Mouse (Mus musculus): ENCODE results near the gene Rad9a. TPM values are rescaled to one million over a fixed set of nuclear protein-coding genes. Genes with fewer than 3 reads are reported as not detected.
A peak's percentile ranks its signal among the peaks of the same experiment; 100 is the strongest.

Rad9a gene
- polyA plus RNA-seq, 1 experiment from 2014 or later, result 45.8 TPM

- H3K36me3 ChIP-seq (ENCODE audit: control insufficient read depth, insufficient read depth, low read length), result peaks cover 3% of the 10 kb centered on the region; the same call in 1 of the 2 replicates
- peak overlapping the region; percentile 64 for H3K4me2 ChIP-seq (ENCODE audit: low read depth)
- H3K27me3 ChIP-seq (ENCODE audit: control insufficient read depth, insufficient read depth, low read length), result no peaks in the 10 kb centered on the region
- peak overlapping the region; percentile 78 for H3K9ac ChIP-seq (ENCODE audit: low read length)
- WGBS, result 6% methylated on average over 6 of the region's 8 CpGs
- peak overlapping the region; percentile 80 for H3K4me3 ChIP-seq (ENCODE audit: low read depth, low read length)
- no peak for DNase-seq (ENCODE audit: low spot score)
- H3K9me3 ChIP-seq (ENCODE audit: control insufficient read depth, low read length), result no peaks in the 10 kb centered on the region
- ATAC-seq (ENCODE audit: insufficient read depth, low FRiP score, low TSS enrichment), result no peak
- peaks cover 8% of the 10 kb centered on the region for H3K4me1 ChIP-seq (ENCODE audit: control insufficient read depth, insufficient read depth, low read length)
- H3K27ac ChIP-seq (ENCODE audit: low read depth, low read length), result no peak overlapping the region; the same call in 1 of the 2 replicates
These were observed 52.6 kb downstream of the Rad9a start for GRCm38 (mm10) chr19:4148819-4149218.

GRCm38 (mm10) chr19:4148491-4148806 lies 53.0 kb downstream of the Rad9a start, which contains the start of gene Coro1b:
Gene Coro1b (plus strand): TSS chr19:4148619.
- Histone ChIP-seq H3K9me3 (ENCODE audit: control insufficient read depth, low read length) (no peaks in the 10 kb centered on the region), H3K36me3 (ENCODE audit: control insufficient read depth, insufficient read depth, low read length) (peaks cover 3% of the 10 kb centered on the region; the same call in 1 of the 2 replicates), H3K4me3 (ENCODE audit: low read depth, low read length) (peak within 1 kb of the TSS; percentile 80), H3K9ac (ENCODE audit: low read length) (peak within 1 kb of the TSS; percentile 78), H3K27me3 (ENCODE audit: control insufficient read depth, insufficient read depth, low read length) (no peaks in the 10 kb centered on the region), H3K4me2 (ENCODE audit: low read depth) (peak within 1 kb of the TSS; percentile 64), H3K4me1 (ENCODE audit: control insufficient read depth, insufficient read depth, low read length) (peaks cover 8% of the 10 kb centered on the region), H3K27ac (ENCODE audit: low read depth, low read length) (no peak within 1 kb of the TSS; the same call in 1 of the 2 replicates)
- peak; percentile 97 for ATAC-seq (ENCODE audit: insufficient read depth, low FRiP score, low TSS enrichment)
- peak; percentile 95 for DNase-seq (ENCODE audit: low spot score)
- WGBS, result under 1% methylated on average over 27 of the region's 33 CpGs

GRCm38 (mm10) chr19:4147782-4148490 lies 53.5 kb downstream of the Rad9a start:
- peak overlapping the region; percentile 64 for H3K4me2 ChIP-seq (ENCODE audit: low read depth)
- H3K36me3 ChIP-seq (ENCODE audit: control insufficient read depth, insufficient read depth, low read length), result peaks cover 3% of the 10 kb centered on the region; the same call in 1 of the 2 replicates
- H3K27ac ChIP-seq (ENCODE audit: low read depth, low read length), result no peak overlapping the region
- H3K9me3 ChIP-seq (ENCODE audit: control insufficient read depth, low read length), result no peaks in the 10 kb centered on the region
- H3K4me3 ChIP-seq (ENCODE audit: low read depth, low read length), result peak overlapping the region; percentile 80
- H3K4me1 ChIP-seq (ENCODE audit: control insufficient read depth, insufficient read depth, low read length), result peaks cover 8% of the 10 kb centered on the region
- ATAC-seq (ENCODE audit: insufficient read depth, low FRiP score, low TSS enrichment) (no peak), DNase-seq (ENCODE audit: low spot score) (no peak)
- no peaks in the 10 kb centered on the region for H3K27me3 ChIP-seq (ENCODE audit: control insufficient read depth, insufficient read depth, low read length)
- H3K9ac ChIP-seq (ENCODE audit: low read length), result 0 out of 2 replicates have a peak overlapping the region, but pooled peaks have one; percentile 2
- 39% methylated on average over 9 of the region's 9 CpGs for WGBS

- WGBS, result 61% methylated on average over 3 of the region's 3 CpGs
- no peak overlapping the region for H3K9ac ChIP-seq (ENCODE audit: low read length)
- H3K9me3 ChIP-seq (ENCODE audit: control insufficient read depth, low read length), result no peaks in the 10 kb centered on the region
- no peaks in the 10 kb centered on the region for H3K27me3 ChIP-seq (ENCODE audit: control insufficient read depth, insufficient read depth, low read length)
- H3K4me1 ChIP-seq (ENCODE audit: control insufficient read depth, insufficient read depth, low read length), result peaks cover 8% of the 10 kb centered on the region
- DNase-seq (ENCODE audit: low spot score) (no peak), ATAC-seq (ENCODE audit: insufficient read depth, low FRiP score, low TSS enrichment) (no peak)
- H3K27ac ChIP-seq (ENCODE audit: low read depth, low read length), result no peak overlapping the region
- peaks cover 3% of the 10 kb centered on the region; the same call in 1 of the 2 replicates for H3K36me3 ChIP-seq (ENCODE audit: control insufficient read depth, insufficient read depth, low read length)
- no peak overlapping the region for H3K4me3 ChIP-seq (ENCODE audit: low read depth, low read length)
- no peak overlapping the region for H3K4me2 ChIP-seq (ENCODE audit: low read depth)
These were observed 54.4 kb downstream of the Rad9a start for GRCm38 (mm10) chr19:4147022-4147405.

- H3K9ac ChIP-seq (ENCODE audit: low read length), result no peak overlapping the region
These were observed 55.0 kb downstream of the Rad9a start for GRCm38 (mm10) chr19:4146366-4147021.

GRCm38 (mm10) chr19:4145936-4146335 lies 55.5 kb downstream of the Rad9a start:
- H3K9me3 ChIP-seq (ENCODE audit: control insufficient read depth, low read length), result no peaks in the 10 kb centered on the region
- ATAC-seq (ENCODE audit: insufficient read depth, low FRiP score, low TSS enrichment) (no peak), DNase-seq (ENCODE audit: low spot score) (no peak)
- peaks cover 8% of the 10 kb centered on the region for H3K4me1 ChIP-seq (ENCODE audit: control insufficient read depth, insufficient read depth, low read length)
- no peaks in the 10 kb centered on the region for H3K27me3 ChIP-seq (ENCODE audit: control insufficient read depth, insufficient read depth, low read length)
- no peak overlapping the region for H3K4me3 ChIP-seq (ENCODE audit: low read depth, low read length)
- 88% methylated on average over 5 of the region's 5 CpGs for WGBS
- H3K36me3 ChIP-seq (ENCODE audit: control insufficient read depth, insufficient read depth, low read length), result no peaks in the 10 kb centered on the region; the same call in 1 of the 2 replicates
- no peak overlapping the region for H3K9ac ChIP-seq (ENCODE audit: low read length)
- no peak overlapping the region for H3K4me2 ChIP-seq (ENCODE audit: low read depth)
- no peak overlapping the region for H3K27ac ChIP-seq (ENCODE audit: low read depth, low read length)

More at GRCm38 (mm10) chr19:4146366-4147021, 55.0 kb downstream of the Rad9a start:
- H3K27me3 ChIP-seq (ENCODE audit: control insufficient read depth, insufficient read depth, low read length), result no peaks in the 10 kb centered on the region
- no peak for ATAC-seq (ENCODE audit: insufficient read depth, low FRiP score, low TSS enrichment)
- no peaks in the 10 kb centered on the region for H3K9me3 ChIP-seq (ENCODE audit: control insufficient read depth, low read length)
- H3K4me1 ChIP-seq (ENCODE audit: control insufficient read depth, insufficient read depth, low read length), result peaks cover 8% of the 10 kb centered on the region
- no peak for DNase-seq (ENCODE audit: low spot score)
- WGBS, result 64% methylated on average over 12 of the region's 12 CpGs
- peaks cover 3% of the 10 kb centered on the region; the same call in 1 of the 2 replicates for H3K36me3 ChIP-seq (ENCODE audit: control insufficient read depth, insufficient read depth, low read length)
- no peak overlapping the region for H3K27ac ChIP-seq (ENCODE audit: low read depth, low read length)
- H3K4me3 ChIP-seq (ENCODE audit: low read depth, low read length), result no peak overlapping the region
- no peak overlapping the region for H3K4me2 ChIP-seq (ENCODE audit: low read depth)

Small RNA genes within 50 kb of the gene (microRNA-seq; reads per million reads assigned to microRNA genes)
- gene Gm26115, result not detected

Other genes starting within 250 kb of the Rad9a start
- not detected in 2 replicates for gene Aldh3b3, start 243.0 kb downstream of the Rad9a start, polyA plus RNA-seq (2014; fragmentation: Nextera tagmentation; extraction: Ambion mirVana)
- 0.86 and 1.1 TPM in 2 replicates for gene Aldh3b2, start 229.3 kb downstream of the Rad9a start, polyA plus RNA-seq (2014; fragmentation: Nextera tagmentation; extraction: Ambion mirVana)
- gene Acy3, start 215.1 kb downstream of the Rad9a start, polyA plus RNA-seq (2014; fragmentation: Nextera tagmentation; extraction: Ambion mirVana), result 2.4 and 3.2 TPM in 2 replicates
- gene Tbx10, start 208.9 kb downstream of the Rad9a start, polyA plus RNA-seq (2014; fragmentation: Nextera tagmentation; extraction: Ambion mirVana), result 0.22 TPM in 1 of 2 replicates, not detected in the other
- gene Nudt8, start 201.1 kb downstream of the Rad9a start, polyA plus RNA-seq (2014; fragmentation: Nextera tagmentation; extraction: Ambion mirVana), result 20.6 and 20.8 TPM in 2 replicates
- 1.8 and 1.9 TPM in 2 replicates for gene Gm49405, start 201.0 kb downstream of the Rad9a start, polyA plus RNA-seq (2014; fragmentation: Nextera tagmentation; extraction: Ambion mirVana)
- 2.7 and 2.8 TPM in 2 replicates for gene Doc2g, start 198.3 kb downstream of the Rad9a start, polyA plus RNA-seq (2014; fragmentation: Nextera tagmentation; extraction: Ambion mirVana)
- 207 and 208 TPM in 2 replicates for gene Ndufv1, start 188.9 kb downstream of the Rad9a start, polyA plus RNA-seq (2014; fragmentation: Nextera tagmentation; extraction: Ambion mirVana)
- gene Gstp1, start 163.7 kb downstream of the Rad9a start, polyA plus RNA-seq (2014; fragmentation: Nextera tagmentation; extraction: Ambion mirVana), result 361 TPM in 2 replicates
- gene Gstp2, start 155.6 kb downstream of the Rad9a start, polyA plus RNA-seq (2014; fragmentation: Nextera tagmentation; extraction: Ambion mirVana), result 0.68 and 1.2 TPM in 2 replicates
- not detected in 2 replicates for gene Gstp3, start 142.1 kb downstream of the Rad9a start, polyA plus RNA-seq (2014; fragmentation: Nextera tagmentation; extraction: Ambion mirVana)
- not detected in 2 replicates for gene Cabp2, start 120.1 kb downstream of the Rad9a start, polyA plus RNA-seq (2014; fragmentation: Nextera tagmentation; extraction: Ambion mirVana)
- gene Cdk2ap2, start 104.5 kb downstream of the Rad9a start, polyA plus RNA-seq (2014; fragmentation: Nextera tagmentation; extraction: Ambion mirVana), result 81.3 and 86.7 TPM in 2 replicates
- gene Pitpnm1, start 101.7 kb downstream of the Rad9a start, polyA plus RNA-seq (2014; fragmentation: Nextera tagmentation; extraction: Ambion mirVana), result 9.9 and 13.1 TPM in 2 replicates
- 68.4 and 77.6 TPM in 2 replicates for gene Aip, start 75.8 kb downstream of the Rad9a start, polyA plus RNA-seq (2014; fragmentation: Nextera tagmentation; extraction: Ambion mirVana)
- gene Gpr152, start 61.9 kb downstream of the Rad9a start, polyA plus RNA-seq (2014; fragmentation: Nextera tagmentation; extraction: Ambion mirVana), result not detected in 2 replicates
- 0.11 TPM in 1 of 2 replicates, not detected in the other for gene Cabp4, start 57.6 kb downstream of the Rad9a start, polyA plus RNA-seq (2014; fragmentation: Nextera tagmentation; extraction: Ambion mirVana)
- gene Coro1b, start 53.0 kb downstream of the Rad9a start, polyA plus RNA-seq (2014; fragmentation: Nextera tagmentation; extraction: Ambion mirVana), result 128 TPM in 2 replicates
- gene Ptprcap, start 48.1 kb downstream of the Rad9a start, polyA plus RNA-seq (2014; fragmentation: Nextera tagmentation; extraction: Ambion mirVana), result 0.92 and 1.8 TPM in 2 replicates
- gene Rps6kb2, start 38.3 kb downstream of the Rad9a start, polyA plus RNA-seq (2014; fragmentation: Nextera tagmentation; extraction: Ambion mirVana), result 52.6 and 52.7 TPM in 2 replicates
- gene Carns1, start 26.2 kb downstream of the Rad9a start, polyA plus RNA-seq (2014; fragmentation: Nextera tagmentation; extraction: Ambion mirVana), result 2.9 and 3.8 TPM in 2 replicates
- gene Tbc1d10c, start 10.4 kb downstream of the Rad9a start, polyA plus RNA-seq (2014; fragmentation: Nextera tagmentation; extraction: Ambion mirVana), result 0.68 and 1.1 TPM in 2 replicates
- 928 and 939 TPM in 2 replicates for gene Ppp1ca, start 9.6 kb downstream of the Rad9a start, polyA plus RNA-seq (2014; fragmentation: Nextera tagmentation; extraction: Ambion mirVana)
- 0.81 and 1.7 TPM in 2 replicates for gene Clcf1, start 12.6 kb upstream of the Rad9a start, polyA plus RNA-seq (2014; fragmentation: Nextera tagmentation; extraction: Ambion mirVana)
- not detected in 2 replicates for gene AC109138.7, start 12.7 kb upstream of the Rad9a start, polyA plus RNA-seq (2014; fragmentation: Nextera tagmentation; extraction: Ambion mirVana)
- gene Pold4, start 30.2 kb upstream of the Rad9a start, polyA plus RNA-seq (2014; fragmentation: Nextera tagmentation; extraction: Ambion mirVana), result 14.7 and 15.2 TPM in 2 replicates
- 2.3 and 3.6 TPM in 2 replicates for gene Ssh3, start 67.5 kb upstream of the Rad9a start, polyA plus RNA-seq (2014; fragmentation: Nextera tagmentation; extraction: Ambion mirVana)
- 11.6 and 14.1 TPM in 2 replicates for gene Ankrd13d, start 81.5 kb upstream of the Rad9a start, polyA plus RNA-seq (2014; fragmentation: Nextera tagmentation; extraction: Ambion mirVana)
- 16.6 and 19.0 TPM in 2 replicates for gene Grk2, start 104.6 kb upstream of the Rad9a start, polyA plus RNA-seq (2014; fragmentation: Nextera tagmentation; extraction: Ambion mirVana)
- 44.1 and 47.2 TPM in 2 replicates for gene Kdm2a, start 196.6 kb upstream of the Rad9a start, polyA plus RNA-seq (2014; fragmentation: Nextera tagmentation; extraction: Ambion mirVana)
- 17.1 and 17.4 TPM in 2 replicates for gene Rhod, start 237.8 kb upstream of the Rad9a start, polyA plus RNA-seq (2014; fragmentation: Nextera tagmentation; extraction: Ambion mirVana)

Measured in neural tube, embryonic 11.5 days (tissue).